Mouse (Mus musculus) thymus, adult 2 months (tissue): ENCODE measurements around the gene 2210016L21Rik. TPM values are rescaled to one million over a fixed set of nuclear protein-coding genes. Genes with fewer than 3 reads are reported as not detected.

ENCODE experiments used
- DNase-seq: peaks from one replicate; pipeline ENCODE4 v3.0.0; 2021
- H3K27ac ChIP-seq: fragments of 200-500 bp; 2 replicates; pipeline ENCODE4 v1.5.1; 2012; ENCODE audit warnings: low read length, control low read depth; ENCODE audit not compliant: control insufficient read depth, insufficient read depth
- H3K27me3 ChIP-seq: fragments of 200-500 bp; 2 replicates; pipeline ENCODE4 v1.6.1; 2012; ENCODE audit warnings: mild to moderate bottlenecking, low read length, moderate library complexity, mixed read lengths; ENCODE audit not compliant: control insufficient read depth, insufficient read depth
- H3K36me3 ChIP-seq: fragments of 200-500 bp; 2 replicates; pipeline ENCODE4 v1.6.1; 2012; ENCODE audit warnings: mild to moderate bottlenecking, low read length, moderate library complexity; ENCODE audit not compliant: control insufficient read depth, insufficient read depth
- H3K4me1 ChIP-seq: fragments of 200-500 bp; replicated peaks from 2 replicates; pipeline ENCODE4 v1.6.1; 2012; ENCODE audit warnings: low read length; ENCODE audit not compliant: control insufficient read depth, insufficient read depth
- H3K4me3 ChIP-seq: fragments of 200-500 bp; 2 replicates; pipeline ENCODE4 v1.5.1; 2012; ENCODE audit warnings: mild to moderate bottlenecking, low read length, control low read depth, moderate library complexity; ENCODE audit not compliant: control insufficient read depth, insufficient read depth
- CTCF ChIP-seq: fragments of 200-500 bp; IDR thresholded peaks from 2 replicates; pipeline ENCODE4 v1.5.1; 2012; ENCODE audit warnings: mild to moderate bottlenecking, control low read depth, low read length, moderate library complexity, borderline replicate concordance; ENCODE audit not compliant: control insufficient read depth, poor library complexity, insufficient read depth; ENCODE audit errors: extremely low read depth
- POLR2A ChIP-seq: fragments of 200-500 bp; IDR thresholded peaks from 2 replicates; pipeline ENCODE4 v1.6.1; 2012; ENCODE audit warnings: mild to moderate bottlenecking, low read length, control low read depth, moderate library complexity; ENCODE audit not compliant: control insufficient read depth, poor library complexity, insufficient read depth; ENCODE audit errors: extremely low read depth
- WGBS: fragments of 180-500 bp; shearing (Covaris S2); methylation state at CpG from one replicate; pipeline ENCODE4 v1.1.7; 2018; 5-methylcytosine and 5-hydroxymethylcytosine counted together
- polyA plus RNA-seq: library from polyadenylated mRNA; depleted of rRNA; stranded (reverse); fragments of >200 nt; gene quantifications from 2 replicates; pipeline ENCODE4 v1.2.3, GENCODE M21; 2012

2210016L21Rik gene
- polyA plus RNA-seq, 1 experiment: 29.9 TPM

- no peaks in the 10 kb centered on the region for H3K27me3 ChIP-seq
- H3K27ac ChIP-seq: peak overlapping the region; percentile 92
- peak; percentile 76 for DNase-seq
- no peaks in the 10 kb centered on the region for H3K36me3 ChIP-seq
- WGBS: 14% methylated on average over 19 of the region's 19 CpGs
- TF ChIP-seq POLR2A (0 out of 2 replicates have a peak, but pooled peaks have one; percentile 21), CTCF (peak; percentile 61; the same call in 1 of the 2 replicates)
- peak overlapping the region; percentile 5; the same call in 1 of the 2 replicates for H3K4me3 ChIP-seq
- peaks cover 13% of the 10 kb centered on the region for H3K4me1 ChIP-seq
Measured at GRCm38 (mm10) chr5:114921551-114922365, 20.2 kb upstream of the 2210016L21Rik start.

GRCm38 (mm10) chr5:114922366-114922731 lies 19.6 kb upstream of the 2210016L21Rik start:
- TF ChIP-seq CTCF (no peak), POLR2A (no peak)
- Histone ChIP-seq H3K4me3 (no peak overlapping the region), H3K27me3 (no peaks in the 10 kb centered on the region), H3K36me3 (no peaks in the 10 kb centered on the region), H3K4me1 (peaks cover 11% of the 10 kb centered on the region), H3K27ac (peak overlapping the region; percentile 92)
- no peak for DNase-seq
- 31% methylated on average over 10 of the region's 10 CpGs for WGBS

GRCm38 (mm10) chr5:114922998-114923473 lies 18.9 kb upstream of the 2210016L21Rik start, which contains the start of gene Oasl1:
Oasl1 (plus strand) TSS chr5:114923240.
- WGBS: 10% methylated on average over 15 of the region's 15 CpGs
- Histone ChIP-seq H3K4me3 (peak within 1 kb of the TSS; percentile 49), H3K36me3 (no peaks in the 10 kb centered on the region), H3K27me3 (no peaks in the 10 kb centered on the region), H3K4me1 (peaks cover 11% of the 10 kb centered on the region), H3K27ac (peak within 1 kb of the TSS; percentile 92)
- no peak for TF ChIP-seq CTCF
- TF ChIP-seq POLR2A: no peak
- peak; percentile 26 for DNase-seq

- H3K36me3 ChIP-seq: no peaks in the 10 kb centered on the region
- H3K4me1 ChIP-seq: peaks cover 11% of the 10 kb centered on the region
- TF ChIP-seq POLR2A: no peak
- no peak for TF ChIP-seq CTCF
- WGBS: 93% methylated on average over 1 of the region's 1 CpGs
- no peak overlapping the region for H3K27ac ChIP-seq
- H3K27me3 ChIP-seq: no peaks in the 10 kb centered on the region
- H3K4me3 ChIP-seq: no peak overlapping the region
- no peak for DNase-seq
Measured at GRCm38 (mm10) chr5:114926153-114926684, 15.7 kb upstream of the 2210016L21Rik start.

GRCm38 (mm10) chr5:114926753-114927152 lies 15.2 kb upstream of the 2210016L21Rik start:
- Histone ChIP-seq H3K4me3 (no peak overlapping the region), H3K27me3 (no peaks in the 10 kb centered on the region), H3K4me1 (peaks cover 8% of the 10 kb centered on the region), H3K27ac (no peak overlapping the region), H3K36me3 (no peaks in the 10 kb centered on the region)
- no peak for DNase-seq
- WGBS: 94% methylated on average over 9 of the region's 9 CpGs
- no peak for TF ChIP-seq POLR2A
- no peak for TF ChIP-seq CTCF

- DNase-seq: no peak
- H3K27me3 ChIP-seq: no peaks in the 10 kb centered on the region
- TF ChIP-seq CTCF: no peak
- TF ChIP-seq POLR2A: no peak
- H3K27ac ChIP-seq: no peak overlapping the region
- 75% methylated on average over 5 of the region's 5 CpGs for WGBS
- H3K4me3 ChIP-seq: no peak overlapping the region
- no peaks in the 10 kb centered on the region for H3K36me3 ChIP-seq
- no peaks in the 10 kb centered on the region for H3K4me1 ChIP-seq
Measured at GRCm38 (mm10) chr5:114931626-114932025, 10.3 kb upstream of the 2210016L21Rik start.

- no peak for DNase-seq
- 93% methylated on average over 8 of the region's 8 CpGs for WGBS
- Histone ChIP-seq H3K27ac (no peak overlapping the region), H3K4me3 (no peak overlapping the region), H3K36me3 (no peaks in the 10 kb centered on the region), H3K27me3 (no peaks in the 10 kb centered on the region), H3K4me1 (no peaks in the 10 kb centered on the region)
- TF ChIP-seq CTCF: no peak
- TF ChIP-seq POLR2A: no peak
Measured at GRCm38 (mm10) chr5:114933206-114933605, 8.8 kb upstream of the 2210016L21Rik start.
